Mouse (Mus musculus) G1E (cell line): ENCODE results near the gene Zfp286. TPM values are rescaled to one million over a fixed set of nuclear protein-coding genes. Genes with fewer than 3 reads are reported as not detected.

Experiments used
- ATAC-seq: 2 replicates; pipeline ENCODE4 v1.8.0; 2016; ENCODE audit warnings: mild to moderate bottlenecking; ENCODE audit not compliant: insufficient number of reproducible peaks, poor library complexity, low FRiP score, severe bottlenecking; ENCODE audit errors: extremely low read depth
- DNase-seq: peaks from one replicate; pipeline ENCODE4 v3.0.0; 2012; ENCODE audit warnings: low spot score
- H3K27me3 ChIP-seq: 2 replicates; pipeline ENCODE4 v1.6.1; 2012; ENCODE audit warnings: mild to moderate bottlenecking, low read length, inconsistent platforms; ENCODE audit not compliant: insufficient read depth
- H3K36me3 ChIP-seq: replicated peaks from 2 replicates; pipeline ENCODE3; 2012; ENCODE audit warnings: mild to moderate bottlenecking, inconsistent platforms
- H3K4me1 ChIP-seq: 2 replicates; pipeline ENCODE4 v1.6.1; 2012; ENCODE audit warnings: low read depth, low read length, inconsistent platforms, mixed read lengths; ENCODE audit not compliant: insufficient read depth
- H3K4me3 ChIP-seq: 2 replicates; pipeline ENCODE4 v1.5.1; 2012; ENCODE audit warnings: low read depth, mild to moderate bottlenecking, inconsistent platforms, low read length, moderate library complexity, mixed read lengths
- H3K9me3 ChIP-seq: replicated peaks from 2 replicates; pipeline ENCODE4 v1.6.1; 2012; ENCODE audit warnings: inconsistent platforms
- CTCF ChIP-seq: IDR thresholded peaks from 2 replicates; pipeline ENCODE4 v1.5.1; 2012; ENCODE audit warnings: low read depth, low read length, inconsistent platforms, mixed read lengths
- GATA1 ChIP-seq: IDR thresholded peaks from 2 replicates; pipeline ENCODE4 v1.6.1; 2012; ENCODE audit warnings: borderline replicate concordance, low read length, inconsistent platforms, mixed read lengths
- GATA2 ChIP-seq: IDR thresholded peaks from 2 replicates; pipeline ENCODE4 v1.6.1; 2012; ENCODE audit warnings: low read depth, low read length, inconsistent platforms, borderline replicate concordance
- POLR2AphosphoS5 ChIP-seq: IDR thresholded peaks from 2 replicates; pipeline ENCODE4 v1.6.1; 2012; ENCODE audit warnings: low read depth, low read length, inconsistent platforms; ENCODE audit not compliant: insufficient replicate concordance
- TAL1 ChIP-seq: conservative IDR thresholded peaks from 2 replicates; pipeline ENCODE4 v1.6.1; 2012; ENCODE audit warnings: low read depth, low read length, inconsistent platforms, mixed read lengths
- polyA plus RNA-seq: library from polyadenylated mRNA; stranded (reverse); fragments of >175 nt; gene quantifications from 2 replicates; pipeline ENCODE4 v1.2.3, GENCODE M21; 2012
- total RNA-seq, 2 experiments: library from RNA; stranded (forward) in 1 of 2; stranded (reverse) in 1 of 2; fragments of 200-1000 nt in 1 of 2; fragments of >200 nt in 1 of 2; fragmentation: Nextera tagmentation in 1 of 2; gene quantifications; 2 replicates each; pipeline ENCODE4 v1.2.3; 2014 to 2017

The Zfp286 gene
- total and polyA plus RNA-seq, 3 experiments, result 1.6 TPM; not detected in 2

- TF ChIP-seq TAL1, result no peak
- no peak for TF ChIP-seq POLR2AphosphoS5
- no peak for TF ChIP-seq GATA2
- no peak for TF ChIP-seq CTCF
- TF ChIP-seq GATA1, result no peak
- Histone ChIP-seq H3K27me3 (peaks cover 9% of the 10 kb centered on the region; the same call in 1 of the 2 replicates), H3K9me3 (no peaks in the 10 kb centered on the region), H3K36me3 (no peaks in the 10 kb centered on the region), H3K4me1 (no peaks in the 10 kb centered on the region), H3K4me3 (no peak overlapping the region)
- ATAC-seq (no peak), DNase-seq (no peak)
Measured at GRCm38 (mm10) chr11:62747227-62747626, 42.0 kb downstream of the Zfp286 start.

- DNase-seq (no peak), ATAC-seq (no peak)
- no peaks in the 10 kb centered on the region for H3K4me1 ChIP-seq
- peaks cover 9% of the 10 kb centered on the region; the same call in 1 of the 2 replicates for H3K27me3 ChIP-seq
- no peaks in the 10 kb centered on the region for H3K36me3 ChIP-seq
- no peaks in the 10 kb centered on the region for H3K9me3 ChIP-seq
- TF ChIP-seq GATA2 (no peak), TAL1 (no peak), POLR2AphosphoS5 (no peak), CTCF (no peak), GATA1 (no peak)
- H3K4me3 ChIP-seq, result no peak overlapping the region
Measured at GRCm38 (mm10) chr11:62746001-62746533, 43.2 kb downstream of the Zfp286 start.

- peak; percentile 48 for DNase-seq
- peak; percentile 87 for TF ChIP-seq CTCF
- TF ChIP-seq GATA1, result no peak
Measured at GRCm38 (mm10) chr11:62744103-62744502, 45.2 kb downstream of the Zfp286 start.

GRCm38 (mm10) chr11:62742261-62742957 is 46.9 kb downstream of the Zfp286 start:
- ATAC-seq, result no peak

More at GRCm38 (mm10) chr11:62744103-62744502, 45.2 kb downstream of the Zfp286 start:
- Histone ChIP-seq H3K4me1 (no peaks in the 10 kb centered on the region), H3K4me3 (no peak overlapping the region), H3K9me3 (no peaks in the 10 kb centered on the region), H3K27me3 (peaks cover 9% of the 10 kb centered on the region; the same call in 1 of the 2 replicates), H3K36me3 (no peaks in the 10 kb centered on the region)
- ATAC-seq, result no peak

GRCm38 (mm10) chr11:62741186-62741585 is 48.1 kb downstream of the Zfp286 start:
- H3K4me1 ChIP-seq, result no peaks in the 10 kb centered on the region
- TF ChIP-seq CTCF (no peak), GATA2 (no peak), POLR2AphosphoS5 (no peak), GATA1 (no peak)
- H3K27me3 ChIP-seq, result peaks cover 3% of the 10 kb centered on the region; the same call in 1 of the 2 replicates
- ATAC-seq (no peak), DNase-seq (no peak)
- H3K9me3 ChIP-seq, result no peaks in the 10 kb centered on the region
- no peaks in the 10 kb centered on the region for H3K36me3 ChIP-seq
- H3K4me3 ChIP-seq, result no peak overlapping the region

More at GRCm38 (mm10) chr11:62742261-62742957, 46.9 kb downstream of the Zfp286 start:
- Histone ChIP-seq H3K27me3 (peaks cover 5% of the 10 kb centered on the region; the same call in 1 of the 2 replicates), H3K4me1 (no peaks in the 10 kb centered on the region), H3K9me3 (no peaks in the 10 kb centered on the region), H3K4me3 (no peak overlapping the region), H3K36me3 (no peaks in the 10 kb centered on the region)
- DNase-seq, result no peak
- TF ChIP-seq TAL1, result no peak
- no peak for TF ChIP-seq POLR2AphosphoS5
- no peak for TF ChIP-seq GATA1
- TF ChIP-seq GATA2, result no peak
- TF ChIP-seq CTCF, result no peak

- ATAC-seq, result no peak
- Histone ChIP-seq H3K36me3 (no peaks in the 10 kb centered on the region), H3K9me3 (no peaks in the 10 kb centered on the region), H3K4me1 (no peaks in the 10 kb centered on the region; the same call in 1 of the 2 replicates), H3K4me3 (no peak overlapping the region), H3K27me3 (peaks cover 13% of the 10 kb centered on the region)
- no peak for DNase-seq
- no peak for TF ChIP-seq GATA2
- no peak for TF ChIP-seq CTCF
- no peak for TF ChIP-seq TAL1
- no peak for TF ChIP-seq POLR2AphosphoS5
- no peak for TF ChIP-seq GATA1
Measured at GRCm38 (mm10) chr11:62732665-62733064, 56.6 kb downstream of the Zfp286 start.
